8 mouse cellular contexts compared by ENCODE assay signal in the genomic region with DNA sequence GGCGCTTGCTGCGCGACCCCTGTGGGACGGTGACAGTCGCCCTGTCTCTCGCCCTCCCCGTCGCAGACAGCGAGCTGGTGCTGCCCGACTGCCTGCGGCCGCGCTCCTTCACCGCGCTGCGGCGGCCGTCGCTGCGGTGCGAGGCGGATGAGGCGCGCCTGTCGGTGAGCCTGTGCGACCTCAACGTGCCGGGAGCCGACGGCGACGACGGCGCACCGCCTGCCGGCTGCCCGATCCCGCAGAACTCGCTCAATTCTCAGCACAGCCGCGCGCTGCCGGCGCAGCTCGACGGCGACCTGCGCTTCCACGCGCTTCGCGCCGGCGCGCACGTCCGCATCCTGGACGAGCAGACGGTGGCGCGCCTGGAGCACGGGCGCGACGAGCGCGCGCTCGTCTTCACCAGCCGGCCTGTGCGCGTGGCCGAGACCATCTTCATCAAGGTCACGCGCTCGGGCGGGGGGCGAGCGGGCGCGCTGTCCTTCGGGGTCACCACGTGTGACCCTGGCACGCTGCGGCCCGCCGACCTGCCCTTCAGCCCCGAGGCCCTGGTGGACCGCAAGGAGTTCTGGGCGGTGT.
DNase-seq lines count a peak whose midpoint lies in the region; ATAC-seq and TF ChIP-seq lines count a peak whose summit lies in the region.

No protein-coding gene starts in this region.

- peaks cover 34% of the 10 kb centered on the region for H3K27me3 ChIP-seq in heart, embryonic 11.5 days (ENCODE audit: control insufficient read depth, insufficient read depth, low read length)
- H3K27me3 ChIP-seq in ES-Bruce4 (ENCODE audit: control insufficient read depth, insufficient read depth, low read length, poor library complexity, severe bottlenecking): no peaks in the 10 kb centered on the region
- H3K27me3 ChIP-seq in forebrain, embryonic 12.5 days: peaks cover 53% of the 10 kb centered on the region
- H3K27me3 ChIP-seq in liver, embryonic 15.5 days: peaks cover 49% of the 10 kb centered on the region

- peak overlapping the region; percentile 56 for H3K9ac ChIP-seq in heart, embryonic 11.5 days (ENCODE audit: low read depth, low read length)
- H3K9ac ChIP-seq in ES-Bruce4 (ENCODE audit: low read depth, poor library complexity, severe bottlenecking): peak overlapping the region; percentile 22; the same call in 1 of the 2 replicates
- H3K9ac ChIP-seq in forebrain, embryonic 12.5 days: no peak overlapping the region
- H3K9ac ChIP-seq in liver, embryonic 15.5 days: no peak overlapping the region

- H3K9me3 ChIP-seq in heart, embryonic 11.5 days (replicated peaks; ENCODE audit: control insufficient read depth, low read length): no peaks in the 10 kb centered on the region
- H3K9me3 ChIP-seq in ES-Bruce4 (replicated peaks; ENCODE audit: control insufficient read depth, insufficient read depth, low read length, poor library complexity, severe bottlenecking): no peaks in the 10 kb centered on the region
- no peaks in the 10 kb centered on the region for H3K9me3 ChIP-seq in forebrain, embryonic 12.5 days
- H3K9me3 ChIP-seq in liver, embryonic 15.5 days (replicated peaks): no peaks in the 10 kb centered on the region

- no peaks in the 10 kb centered on the region for H3K4me1 ChIP-seq in heart, embryonic 11.5 days (ENCODE audit: control insufficient read depth, insufficient read depth, low read length)
- H3K4me1 ChIP-seq in ES-Bruce4 (ENCODE audit: control insufficient read depth, insufficient read depth, low read length): no peaks in the 10 kb centered on the region
- peaks cover 13% of the 10 kb centered on the region for H3K4me1 ChIP-seq in forebrain, embryonic 12.5 days
- H3K4me1 ChIP-seq in liver, embryonic 15.5 days (replicated peaks): 0 out of 2 replicates have a peak, but pooled peaks cover 5% of the 10 kb centered on the region

- no peak for TF ChIP-seq CTCF in ES-Bruce4 (IDR thresholded peaks at IDR 0.05; ENCODE audit: low read depth, low read length)

- no peak for TF ChIP-seq EP300 in ES-Bruce4 (IDR thresholded peaks at IDR 0.05; ENCODE audit: insufficient read depth, low read depth, low read length)

- no peak for TF ChIP-seq POLR2A in ES-Bruce4 (IDR thresholded peaks at IDR 0.05; ENCODE audit: insufficient read depth, low read length)

- ATAC-seq in heart, embryonic 11.5 days (replicated peaks; ENCODE audit: insufficient number of reproducible peaks, low FRiP score, low TSS enrichment): no peak
- ATAC-seq in forebrain, embryonic 12.5 days (ENCODE audit: low FRiP score): peak; percentile 53; the same call in 1 of the 2 replicates
- no peak for ATAC-seq in liver, embryonic 15.5 days (ENCODE audit: insufficient read depth)

- no peaks in the 10 kb centered on the region for H3K36me3 ChIP-seq in heart, embryonic 11.5 days (ENCODE audit: control insufficient read depth, insufficient read depth, low read length)
- no peaks in the 10 kb centered on the region for H3K36me3 ChIP-seq in ES-Bruce4 (ENCODE audit: control insufficient read depth, insufficient read depth, low read length, poor library complexity, severe bottlenecking)
- no peaks in the 10 kb centered on the region for H3K36me3 ChIP-seq in forebrain, embryonic 12.5 days (replicated peaks)
- H3K36me3 ChIP-seq in liver, embryonic 15.5 days (replicated peaks): no peaks in the 10 kb centered on the region

- H3K27ac ChIP-seq in heart, embryonic 11.5 days (ENCODE audit: low read depth, low read length): no peak overlapping the region
- H3K27ac ChIP-seq in ES-Bruce4 (ENCODE audit: insufficient read depth, low read length): no peak overlapping the region
- no peak overlapping the region for H3K27ac ChIP-seq in forebrain, embryonic 12.5 days
- no peak overlapping the region for H3K27ac ChIP-seq in liver, embryonic 15.5 days (replicated peaks)

- peak overlapping the region; percentile 62 for H3K4me2 ChIP-seq in heart, embryonic 11.5 days
- peak overlapping the region; percentile 58 for H3K4me2 ChIP-seq in forebrain, embryonic 12.5 days
- H3K4me2 ChIP-seq in liver, embryonic 15.5 days: peak overlapping the region; percentile 52

- no peak for DNase-seq in heart, adult 9 months (ENCODE audit: low spot score in 2 of 2)
- DNase-seq in thymus, postnatal 4 days: peak; percentile 51
- no peak for DNase-seq in left cerebral cortex, adult 11 months (ENCODE audit: low spot score)
- no peak for DNase-seq in c-Kit-positive CD71-positive TER-119-positive erythroid progenitor cells, embryonic 14.5 days (ENCODE audit: low spot score)

- 4% methylated on average over 86 of the region's 90 CpGs for WGBS in heart, embryonic 11.5 days (ENCODE audit: insufficient replicate concordance)
- 7% methylated on average over 85 of the region's 90 CpGs for WGBS in forebrain, embryonic 12.5 days
- WGBS in liver, embryonic 15.5 days (ENCODE audit: insufficient replicate concordance): 5% methylated on average over 90 of the region's 90 CpGs

- peak overlapping the region; percentile 40 for H3K4me3 ChIP-seq in heart, embryonic 11.5 days (ENCODE audit: low read depth, low read length)
- peak overlapping the region; percentile 61 for H3K4me3 ChIP-seq in ES-Bruce4 (ENCODE audit: low read depth, low read length)
- H3K4me3 ChIP-seq in forebrain, embryonic 12.5 days (replicated peaks): peak overlapping the region; percentile 40
- H3K4me3 ChIP-seq in liver, embryonic 15.5 days (replicated peaks): peak overlapping the region; percentile 25

Comparison
In these comparisons a context has a peak if more than half of its experiments do, and no peak if none do; other contexts are left out.
1. H3K9ac ChIP-seq: peak in heart, embryonic 11.5 days (single experiment) and ES-Bruce4 (single experiment); none in forebrain, embryonic 12.5 days (single experiment) and liver, embryonic 15.5 days (single experiment).
2. Peak in every context shown above with its lines, with median percentiles within 50 percentile points of each other: H3K4me2 ChIP-seq and H3K4me3 ChIP-seq.